Mouse (Mus musculus) limb, embryonic 15.5 days (tissue): ENCODE measurements around the gene Mlec. TPM values are rescaled to one million over a fixed set of nuclear protein-coding genes. Genes with fewer than 3 reads are reported as not detected.
"Not testable (repeated sequence)": the region's sequence is repeated elsewhere in the genome, so short reads cannot be mapped to it uniquely, and the experiment has no call there.

ENCODE experiments used
- ATAC-seq: fragments of 200-750 bp; cut with Nextera tagmentation; 2 replicates; pipeline ENCODE4 v1.8.0; 2017; ENCODE audit warnings: low read depth, moderate TSS enrichment; ENCODE audit not compliant: insufficient number of reproducible peaks, low FRiP score, low TSS enrichment
- H3K27ac ChIP-seq: fragments of 300-500 bp; sonication (generic); 2 replicates; pipeline ENCODE4 v1.5.1; 2015; ENCODE audit warnings: moderate library complexity, mild to moderate bottlenecking, inconsistent platforms
- H3K27me3 ChIP-seq: fragments of 300-500 bp; sonication (generic); 2 replicates; pipeline ENCODE4 v1.6.1; 2015; ENCODE audit warnings: inconsistent platforms
- H3K36me3 ChIP-seq: fragments of 300-500 bp; sonication (generic); 2 replicates; pipeline ENCODE4 v1.6.1; 2015; ENCODE audit warnings: inconsistent platforms
- H3K4me1 ChIP-seq: fragments of 300-500 bp; sonication (generic); 2 replicates; pipeline ENCODE4 v1.6.1; 2015; ENCODE audit warnings: inconsistent platforms
- H3K4me2 ChIP-seq: fragments of 300-500 bp; sonication (generic); 2 replicates; pipeline ENCODE4 v1.6.1; 2015; ENCODE audit warnings: mild to moderate bottlenecking, inconsistent platforms
- H3K4me3 ChIP-seq: fragments of 300-500 bp; sonication (generic); 2 replicates; pipeline ENCODE4 v1.5.1; 2015; ENCODE audit warnings: mild to moderate bottlenecking, inconsistent platforms
- H3K9ac ChIP-seq: fragments of 300-500 bp; sonication (generic); 2 replicates; pipeline ENCODE4 v1.6.1; 2015; ENCODE audit warnings: inconsistent platforms
- H3K9me3 ChIP-seq: fragments of 300-500 bp; sonication (generic); 2 replicates; pipeline ENCODE4 v1.6.1; 2016; ENCODE audit warnings: inconsistent platforms
- WGBS: fragments of 180-500 bp; shearing (Covaris S2); methylation state at CpG from one replicate; pipeline ENCODE4 v1.1.7; 2015; 5-methylcytosine and 5-hydroxymethylcytosine counted together
- polyA plus RNA-seq: library from polyadenylated mRNA; unstranded; fragments of >200 nt; fragmentation: Nextera tagmentation; extraction: Ambion mirVana; gene quantifications from 2 replicates; pipeline ENCODE4 v1.2.1, GENCODE M21; 2015

The Mlec gene
- polyA plus RNA-seq, 1 experiment from 2014 or later = 97.9 TPM

DNA sequence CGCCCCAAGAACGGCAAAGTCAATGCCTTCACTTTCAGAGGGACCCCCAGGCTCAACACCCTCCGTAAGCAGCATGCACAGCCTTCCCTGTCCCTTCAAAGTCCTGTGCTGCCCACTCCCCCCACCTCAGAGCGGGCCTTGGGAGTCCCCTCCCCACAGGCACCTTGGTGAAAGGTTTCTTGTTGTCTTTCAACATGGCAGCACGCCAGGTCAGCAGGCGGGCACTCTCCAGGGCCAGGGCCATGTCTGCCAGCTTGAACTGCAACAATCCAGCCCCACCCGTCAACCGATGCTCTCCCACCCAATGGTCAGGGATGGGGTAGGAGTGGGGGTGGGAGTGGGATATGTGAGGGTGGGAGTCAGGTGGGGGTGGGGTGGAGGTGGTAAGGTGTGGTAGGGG lies 46.8 kb downstream of the Mlec start:
- 89% methylated on average over 7 of the region's 8 CpGs for WGBS
- H3K27me3 ChIP-seq = no peaks in the 10 kb centered on the region
- no peaks in the 10 kb centered on the region for H3K4me1 ChIP-seq
- no peak overlapping the region for H3K4me2 ChIP-seq
- no peaks in the 10 kb centered on the region for H3K9me3 ChIP-seq
- ATAC-seq = no peak
- H3K36me3 ChIP-seq = peaks cover 61% of the 10 kb centered on the region
- no peak overlapping the region for H3K4me3 ChIP-seq
- no peak overlapping the region for H3K27ac ChIP-seq
- no peak overlapping the region for H3K9ac ChIP-seq

GRCm38 (mm10) chr5:115103253-115103652 lies 54.7 kb downstream of the Mlec start:
- H3K4me2 ChIP-seq, ATAC-seq, H3K4me1 ChIP-seq, H3K9ac ChIP-seq, H3K9me3 ChIP-seq, H3K27me3 ChIP-seq, H3K4me3 ChIP-seq, H3K27ac ChIP-seq: not testable (repeated sequence)
- peaks cover 36% of the 10 kb centered on the region for H3K36me3 ChIP-seq
- WGBS = 96% methylated on average over 23 of the region's 23 CpGs

- no peak overlapping the region for H3K4me2 ChIP-seq
- H3K4me1 ChIP-seq = no peaks in the 10 kb centered on the region
- no peaks in the 10 kb centered on the region for H3K9me3 ChIP-seq
- no peak overlapping the region for H3K9ac ChIP-seq
- H3K27ac ChIP-seq = no peak overlapping the region
- no peak for ATAC-seq
- WGBS = 85% methylated on average over 2 of the region's 2 CpGs
- H3K4me3 ChIP-seq = no peak overlapping the region
- peaks cover 37% of the 10 kb centered on the region for H3K36me3 ChIP-seq
- no peaks in the 10 kb centered on the region for H3K27me3 ChIP-seq
These were observed 55.7 kb downstream of the Mlec start for GRCm38 (mm10) chr5:115102231-115102630.

DNA sequence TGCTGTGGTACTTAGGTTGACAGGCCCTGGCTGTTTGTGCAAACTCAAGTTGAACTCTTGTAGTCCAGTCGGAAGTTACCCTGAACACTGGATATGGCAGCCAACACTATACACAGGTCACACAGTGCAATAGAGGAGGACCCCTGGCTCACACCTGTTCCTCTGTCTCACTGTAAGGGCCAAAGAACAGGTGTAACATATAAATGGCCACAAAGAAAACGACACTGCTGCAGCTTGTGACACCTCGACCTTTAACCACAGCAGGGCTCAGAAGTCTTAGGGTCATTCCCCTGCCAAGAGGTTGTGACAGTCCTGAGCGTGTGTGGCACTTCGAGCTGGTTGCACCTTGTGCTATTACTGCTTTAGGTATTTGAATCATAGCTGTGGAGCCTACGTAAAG lies 57.5 kb downstream of the Mlec start:
- Histone ChIP-seq H3K4me1 (no peaks in the 10 kb centered on the region), H3K27ac (no peak overlapping the region), H3K9me3 (no peaks in the 10 kb centered on the region), H3K36me3 (peaks cover 54% of the 10 kb centered on the region), H3K27me3 (no peaks in the 10 kb centered on the region), H3K9ac (no peak overlapping the region), H3K4me2 (no peak overlapping the region), H3K4me3 (no peak overlapping the region)
- ATAC-seq = no peak; the same call in 1 of the 2 replicates
- 76% methylated on average over 6 of the region's 6 CpGs for WGBS

DNA sequence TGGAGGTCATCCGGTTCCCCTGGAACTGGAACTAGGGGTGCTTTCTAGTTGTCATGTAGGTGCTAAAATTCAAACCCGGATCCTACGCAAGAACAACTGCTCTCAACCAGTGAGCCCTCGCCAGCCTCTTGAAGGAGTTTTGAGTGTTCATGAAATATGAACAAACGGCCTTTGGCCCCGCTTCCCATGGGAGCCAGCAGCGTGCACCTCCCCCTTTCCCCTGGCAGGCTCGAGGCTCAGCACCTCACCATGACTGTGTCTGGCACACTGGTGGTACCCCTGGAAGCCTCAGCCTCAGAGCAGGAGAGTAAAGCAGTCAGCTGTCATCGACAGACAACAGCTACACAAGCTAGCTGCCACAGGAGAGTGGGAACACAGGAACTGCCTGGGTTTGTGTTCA lies 58.0 kb downstream of the Mlec start:
- Histone ChIP-seq H3K36me3 (peaks cover 59% of the 10 kb centered on the region), H3K4me1 (no peaks in the 10 kb centered on the region), H3K27me3 (no peaks in the 10 kb centered on the region), H3K4me2 (no peak overlapping the region), H3K27ac (no peak overlapping the region), H3K9me3 (no peaks in the 10 kb centered on the region), H3K9ac (no peak overlapping the region), H3K4me3 (no peak overlapping the region)
- no peak for ATAC-seq
- WGBS = 88% methylated on average over 9 of the region's 9 CpGs

- Histone ChIP-seq H3K9me3 (no peaks in the 10 kb centered on the region), H3K4me1 (no peaks in the 10 kb centered on the region), H3K9ac (no peak overlapping the region), H3K36me3 (peaks cover 64% of the 10 kb centered on the region), H3K4me2 (no peak overlapping the region), H3K4me3 (no peak overlapping the region), H3K27me3 (no peaks in the 10 kb centered on the region), H3K27ac (no peak overlapping the region)
- WGBS = 81% methylated on average over 5 of the region's 5 CpGs
- no peak for ATAC-seq
These were observed 58.4 kb downstream of the Mlec start for GRCm38 (mm10) chr5:115099530-115099929.

DNA sequence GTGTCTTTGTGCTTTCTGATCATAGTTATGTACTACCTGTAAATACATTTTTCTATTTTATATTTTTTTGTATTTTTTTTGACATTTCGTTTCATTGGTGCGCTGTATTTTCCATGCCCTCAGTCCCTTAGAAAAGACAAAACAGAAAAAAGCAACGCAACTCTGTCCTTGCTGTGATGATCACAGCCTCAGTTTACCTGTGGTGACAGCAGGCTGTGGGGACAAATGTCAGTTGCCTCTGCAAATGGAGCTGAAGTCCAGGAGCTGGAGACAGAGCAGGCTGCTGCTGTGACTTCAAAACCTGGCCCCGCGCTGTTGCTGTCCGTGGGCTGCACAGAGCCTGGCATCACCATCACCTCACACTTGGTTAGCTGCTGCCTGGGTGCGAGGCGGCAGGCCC lies 59.8 kb downstream of the Mlec start, which contains the start of gene Gm10401:
Gm10401 (minus strand) TSS at position 101 of the 400 bp plus-strand sequence.
- Histone ChIP-seq H3K4me1 (no peaks in the 10 kb centered on the region), H3K9me3 (no peaks in the 10 kb centered on the region), H3K27me3 (no peaks in the 10 kb centered on the region), H3K36me3 (peaks cover 67% of the 10 kb centered on the region), H3K9ac (no peak within 1 kb of the TSS), H3K4me3 (no peak within 1 kb of the TSS), H3K4me2 (no peak within 1 kb of the TSS), H3K27ac (no peak within 1 kb of the TSS)
- no peak for ATAC-seq
- 96% methylated on average over 8 of the region's 8 CpGs for WGBS

Other genes with a start within 250 kb of the Mlec start
- gene Oasl1, start 234.9 kb downstream of the Mlec start, polyA plus RNA-seq = 0.66 and 1.1 TPM in 2 replicates
- 58.8 and 63.3 TPM in 2 replicates for gene 2210016L21Rik, start 216.0 kb downstream of the Mlec start, polyA plus RNA-seq
- gene Hnf1a, start 187.1 kb downstream of the Mlec start, polyA plus RNA-seq = not detected in 2 replicates
- gene Sppl3, start 147.0 kb downstream of the Mlec start, polyA plus RNA-seq = 18.6 and 19.9 TPM in 2 replicates
- gene Gm10401, start 59.9 kb downstream of the Mlec start, polyA plus RNA-seq = 36.8 and 48.3 TPM in 2 replicates
- 45.6 and 52.8 TPM in 2 replicates for gene Acads, start 38.8 kb downstream of the Mlec start, polyA plus RNA-seq
- 34.8 and 36.9 TPM in 2 replicates for gene Unc119b, start 23.2 kb downstream of the Mlec start, polyA plus RNA-seq
- 1.2 and 1.3 TPM in 2 replicates for gene Cabp1, start 36.2 kb upstream of the Mlec start, polyA plus RNA-seq
- gene Pop5, start 77.7 kb upstream of the Mlec start, polyA plus RNA-seq = 96.2 and 97.1 TPM in 2 replicates
- gene Rnf10, start 114.7 kb upstream of the Mlec start, polyA plus RNA-seq = 108 and 135 TPM in 2 replicates
- 36.4 and 43.7 TPM in 2 replicates for gene Coq5, start 121.5 kb upstream of the Mlec start, polyA plus RNA-seq
- gene Dynll1, start 142.8 kb upstream of the Mlec start, polyA plus RNA-seq = 1,678 and 1,810 TPM in 2 replicates
- gene Srsf9, start 169.0 kb upstream of the Mlec start, polyA plus RNA-seq = 222 and 246 TPM in 2 replicates
- gene Gatc, start 183.0 kb upstream of the Mlec start, polyA plus RNA-seq = 25.3 and 27.6 TPM in 2 replicates
- 60.6 and 66.9 TPM in 2 replicates for gene Triap1, start 183.0 kb upstream of the Mlec start, polyA plus RNA-seq
- 800 and 820 TPM in 2 replicates for gene Cox6a1, start 190.8 kb upstream of the Mlec start, polyA plus RNA-seq